Mouse (Mus musculus) CH12.LX (cell line): ENCODE data around the gene Akap8l.

Source experiments
- CTCF ChIP-seq, 2 experiments: IDR thresholded peaks in 1 of 2; conservative IDR thresholded peaks in 1 of 2; 2 replicates each; pipeline ENCODE4 v1.5.1; 2011 to 2012; ENCODE audit warnings: low read depth in 2 of 2, low read length in 2 of 2, improper control_type of control experiment in 1 of 2, inconsistent platforms in 1 of 2, mild to moderate bottlenecking in 1 of 2, moderate library complexity in 1 of 2
- ELF1 ChIP-seq: IDR thresholded peaks from 2 replicates; pipeline ENCODE4 v1.6.1; 2014; ENCODE audit warnings: low read depth, mild to moderate bottlenecking, inconsistent platforms, low read length, improper control_type of control experiment
- EP300 ChIP-seq: IDR thresholded peaks from 2 replicates; pipeline ENCODE4 v1.6.1; 2011; ENCODE audit warnings: low read length, improper control_type of control experiment
- GABPA ChIP-seq: IDR thresholded peaks from 2 replicates; pipeline ENCODE4 v1.6.1; 2012; ENCODE audit warnings: low read depth, low read length, improper control_type of control experiment, inconsistent platforms; ENCODE audit not compliant: insufficient replicate concordance
- MAX ChIP-seq: IDR thresholded peaks from 2 replicates; pipeline ENCODE4 v1.6.1; 2011; ENCODE audit warnings: low read length, improper control_type of control experiment
- MXI1 ChIP-seq: IDR thresholded peaks from 2 replicates; pipeline ENCODE4 v1.6.1; 2011; ENCODE audit warnings: mild to moderate bottlenecking, low read depth, low read length, improper control_type of control experiment
- NRF1 ChIP-seq: IDR thresholded peaks from 2 replicates; pipeline ENCODE4 v1.6.1; 2014; ENCODE audit warnings: low read depth, mild to moderate bottlenecking, inconsistent platforms, low read length, improper control_type of control experiment, moderate library complexity
- PAX5 ChIP-seq: IDR thresholded peaks from 2 replicates; pipeline ENCODE4 v1.6.1; 2012; ENCODE audit warnings: low read length, inconsistent platforms, mixed read lengths
- TBP ChIP-seq: conservative IDR thresholded peaks from 2 replicates; pipeline ENCODE4 v1.6.1; 2011; ENCODE audit warnings: low read depth, low read length, improper control_type of control experiment
- UBTF ChIP-seq: IDR thresholded peaks from 2 replicates; pipeline ENCODE4 v1.6.1; 2012; ENCODE audit warnings: low read depth, mild to moderate bottlenecking, inconsistent platforms, low read length, improper control_type of control experiment, moderate library complexity
- ZC3H11A ChIP-seq: IDR thresholded peaks from 2 replicates; pipeline ENCODE4 v1.6.1; 2012; ENCODE audit warnings: low read depth, mild to moderate bottlenecking, inconsistent platforms, low read length, improper control_type of control experiment

DNA sequence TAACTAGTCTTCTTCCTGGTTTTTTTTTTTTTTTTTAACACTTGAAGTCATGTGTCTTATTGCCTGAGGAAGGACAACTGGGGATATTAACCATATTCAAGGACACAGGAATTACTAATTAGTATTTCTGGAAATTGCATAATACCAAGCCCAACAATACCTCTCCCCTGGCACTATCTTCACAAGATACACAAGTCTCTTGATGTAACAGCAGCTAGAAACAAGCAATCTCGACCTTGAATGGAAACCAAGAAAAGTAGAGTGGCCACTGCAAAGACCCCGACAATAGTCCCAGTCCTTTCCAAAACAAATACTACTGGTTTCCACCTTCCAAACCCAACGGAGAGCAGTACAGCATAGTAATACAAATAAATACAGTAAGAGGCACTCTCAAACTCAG is 74.8 kb downstream of the Akap8l start:
- TF ChIP-seq ZC3H11A (no peak), TBP (no peak), EP300 (no peak), PAX5 (no peak), MAX (no peak), MXI1 (no peak), ELF1 (no peak), CTCF (conservative IDR thresholded peaks at IDR 0.05 in 1 of 2, IDR thresholded peaks at IDR 0.05 in 1 of 2; ENCODE audit: low read depth in 2 of 2, low read length in 2 of 2) (no peak), UBTF (no peak), GABPA (no peak), NRF1 (no peak)
